Mouse (Mus musculus): ENCODE data around the gene Opn1sw.

The Opn1sw gene

GRCm38 (mm10) chr6:29388052-29388518 is at the start of gene Opn1sw:
Gene Opn1sw, minus strand, starts transcription at chr6:29388468.
- no peak for DNase-seq (ENCODE audit: low read depth)

GRCm38 (mm10) chr6:29436461-29436934 is 48.2 kb upstream of the Opn1sw start:
- peak; percentile 90 for DNase-seq (ENCODE audit: low read depth)

- no peak for DNase-seq (ENCODE audit: low read depth)
These were observed 47.7 kb upstream of the Opn1sw start for GRCm38 (mm10) chr6:29435940-29436451.

- DNase-seq (ENCODE audit: low read depth), result no peak
These were observed 46.8 kb upstream of the Opn1sw start for GRCm38 (mm10) chr6:29434911-29435691.

GRCm38 (mm10) chr6:29433804-29434795 is 45.8 kb upstream of the Opn1sw start:
- no peak for DNase-seq (ENCODE audit: low read depth)

GRCm38 (mm10) chr6:29433038-29433803 is 45.0 kb upstream of the Opn1sw start, which contains the start of gene Flnc:
Gene Flnc, plus strand, starts transcription at chr6:29433256.
- no peak for DNase-seq (ENCODE audit: low read depth)

- DNase-seq (ENCODE audit: low read depth), result no peak
These were observed 44.4 kb upstream of the Opn1sw start for GRCm38 (mm10) chr6:29432676-29433037.

- no peak for DNase-seq (ENCODE audit: low read depth)
These were observed 43.9 kb upstream of the Opn1sw start for GRCm38 (mm10) chr6:29432156-29432555.

GRCm38 (mm10) chr6:29431473-29431872 is 43.2 kb upstream of the Opn1sw start:
- no peak for DNase-seq (ENCODE audit: low read depth)

GRCm38 (mm10) chr6:29430681-29431420 is 42.6 kb upstream of the Opn1sw start:
- peak; percentile 71 for DNase-seq (ENCODE audit: low read depth)

- DNase-seq (ENCODE audit: low read depth), result no peak
These were observed 39.9 kb upstream of the Opn1sw start for GRCm38 (mm10) chr6:29428171-29428570.

- no peak for DNase-seq (ENCODE audit: low read depth)
These were observed 38.1 kb upstream of the Opn1sw start for GRCm38 (mm10) chr6:29426331-29426730.

- no peak for DNase-seq (ENCODE audit: low read depth)
These were observed 36.9 kb upstream of the Opn1sw start for GRCm38 (mm10) chr6:29425118-29425517.

GRCm38 (mm10) chr6:29420596-29420995 is 32.3 kb upstream of the Opn1sw start:
- no peak for DNase-seq (ENCODE audit: low read depth)

- no peak for DNase-seq (ENCODE audit: low read depth)
These were observed 27.2 kb upstream of the Opn1sw start for GRCm38 (mm10) chr6:29415446-29415845.

- no peak for DNase-seq (ENCODE audit: low read depth)
These were observed 18.1 kb upstream of the Opn1sw start for GRCm38 (mm10) chr6:29406412-29406811.

GRCm38 (mm10) chr6:29402693-29403342 is 14.6 kb upstream of the Opn1sw start:
- DNase-seq (ENCODE audit: low read depth), result no peak

- DNase-seq (ENCODE audit: low read depth), result no peak
These were observed 11.6 kb upstream of the Opn1sw start for GRCm38 (mm10) chr6:29399851-29400250.

- no peak for DNase-seq (ENCODE audit: low read depth)
These were observed 9.3 kb upstream of the Opn1sw start for GRCm38 (mm10) chr6:29397575-29397974.

Measured in fibroblast of lung, adult 2 months (primary cell).